Mouse (Mus musculus): ENCODE measurements around the gene Il17re.

DNA sequence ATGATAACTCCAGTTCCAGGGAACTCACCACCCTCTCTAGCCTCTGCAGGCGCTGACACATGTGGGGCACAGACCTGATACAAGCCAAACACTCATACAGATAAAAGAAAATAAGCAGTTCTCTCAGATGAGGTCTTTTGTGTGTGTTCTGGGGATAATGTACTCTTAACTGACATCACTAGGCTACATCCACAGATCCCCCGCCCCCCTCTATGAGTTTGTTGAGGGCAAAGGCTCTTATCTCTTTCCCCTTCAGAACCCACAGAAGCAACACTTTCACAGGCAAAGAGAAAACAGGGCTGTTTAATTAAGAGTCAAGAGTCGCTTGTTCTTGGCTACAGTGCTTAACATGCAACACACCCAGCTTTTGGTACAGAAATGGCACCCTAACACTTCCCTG lies 56.3 kb downstream of the Il17re start:
- no peak for TF ChIP-seq POLR2A (IDR thresholded peaks at IDR 0.05; ENCODE audit: insufficient read length, low read depth)
- TF ChIP-seq POLR2AphosphoS2 (IDR thresholded peaks at IDR 0.05; ENCODE audit: insufficient read length, low read depth): no peak
- TF ChIP-seq TCF12 (IDR thresholded peaks at IDR 0.05; ENCODE audit: insufficient read depth, poor library complexity, severe bottlenecking): no peak
- TF ChIP-seq USF1 (IDR thresholded peaks at IDR 0.05; ENCODE audit: low read depth): no peak
- TF ChIP-seq E2F4 (IDR thresholded peaks at IDR 0.05; ENCODE audit: insufficient read depth): no peak
- no peak for TF ChIP-seq TCF3 (IDR thresholded peaks at IDR 0.05; ENCODE audit: insufficient read length, low read depth)
- TF ChIP-seq MAX (IDR thresholded peaks at IDR 0.05; ENCODE audit: low read depth): no peak
- no peak for TF ChIP-seq MYOD1 (IDR thresholded peaks at IDR 0.05; ENCODE audit: control insufficient read depth in 1 of 3, insufficient read length in 2 of 3, low read depth in 2 of 3)
- TF ChIP-seq CEBPB (IDR thresholded peaks at IDR 0.05; ENCODE audit: insufficient read depth, poor library complexity, severe bottlenecking): no peak
- TF ChIP-seq REST (IDR thresholded peaks at IDR 0.05; ENCODE audit: insufficient read depth, insufficient read length): no peak
- TF ChIP-seq SRF (IDR thresholded peaks at IDR 0.05; ENCODE audit: control insufficient read depth, insufficient read length, low read depth): no peak
